Mouse (Mus musculus): ENCODE data around the gene Kctd18. TPM values are rescaled to one million over a fixed set of nuclear protein-coding genes. Genes with fewer than 3 reads are reported as not detected.
A peak's percentile ranks its signal among the peaks of the same experiment; 100 is the strongest.

Kctd18 gene
- polyA plus RNA-seq, 1 experiment from 2014 or later = 21.0 TPM

- H3K27me3 ChIP-seq (ENCODE audit: control insufficient read depth, insufficient read depth, low read length) = no peaks in the 10 kb centered on the region
- peak overlapping the region; percentile 94 for H3K9ac ChIP-seq (ENCODE audit: low read length)
- no peaks in the 10 kb centered on the region for H3K9me3 ChIP-seq (ENCODE audit: control insufficient read depth, low read length)
- H3K4me3 ChIP-seq (ENCODE audit: low read depth, low read length) = peak overlapping the region; percentile 69
- peak overlapping the region; percentile 46; the same call in 1 of the 2 replicates for H3K27ac ChIP-seq (ENCODE audit: low read depth, low read length)
- peak overlapping the region; percentile 74 for H3K4me2 ChIP-seq (ENCODE audit: low read depth)
- no peaks in the 10 kb centered on the region for H3K4me1 ChIP-seq (ENCODE audit: control insufficient read depth, insufficient read depth, low read length)
- H3K36me3 ChIP-seq (ENCODE audit: control insufficient read depth, insufficient read depth, low read length) = no peaks in the 10 kb centered on the region
- under 1% methylated on average over 64 of the region's 65 CpGs for WGBS
- DNase-seq (ENCODE audit: low spot score) = peak; percentile 97
- peak; percentile 97 for ATAC-seq (ENCODE audit: insufficient read depth, low FRiP score, low TSS enrichment)
Measured at GRCm38 (mm10) chr1:57969327-57970271, 49.2 kb downstream of the Kctd18 start.

GRCm38 (mm10) chr1:57955774-57956173 lies 63.0 kb downstream of the Kctd18 start:
- Histone ChIP-seq H3K9ac (ENCODE audit: low read length) (no peak overlapping the region), H3K27ac (ENCODE audit: low read depth, low read length) (no peak overlapping the region), H3K4me3 (ENCODE audit: low read depth, low read length) (no peak overlapping the region), H3K4me1 (ENCODE audit: control insufficient read depth, insufficient read depth, low read length) (no peaks in the 10 kb centered on the region), H3K27me3 (ENCODE audit: control insufficient read depth, insufficient read depth, low read length) (no peaks in the 10 kb centered on the region), H3K9me3 (ENCODE audit: control insufficient read depth, low read length) (no peaks in the 10 kb centered on the region), H3K36me3 (ENCODE audit: control insufficient read depth, insufficient read depth, low read length) (peaks cover 6% of the 10 kb centered on the region; the same call in 1 of the 2 replicates), H3K4me2 (ENCODE audit: low read depth) (no peak overlapping the region)
- ATAC-seq (ENCODE audit: insufficient read depth, low FRiP score, low TSS enrichment) (no peak), DNase-seq (ENCODE audit: low spot score) (no peak)
- WGBS = 92% methylated on average over 1 of the region's 1 CpGs

GRCm38 (mm10) chr1:57954376-57954765 lies 64.4 kb downstream of the Kctd18 start:
- ATAC-seq (ENCODE audit: insufficient read depth, low FRiP score, low TSS enrichment) = no peak
- no peak overlapping the region for H3K4me3 ChIP-seq (ENCODE audit: low read depth, low read length)

GRCm38 (mm10) chr1:57953586-57954375 lies 65.0 kb downstream of the Kctd18 start:
- ATAC-seq (ENCODE audit: insufficient read depth, low FRiP score, low TSS enrichment) (no peak), DNase-seq (ENCODE audit: low spot score) (no peak)
- no peak overlapping the region for H3K4me3 ChIP-seq (ENCODE audit: low read depth, low read length)
- H3K27me3 ChIP-seq (ENCODE audit: control insufficient read depth, insufficient read depth, low read length) = no peaks in the 10 kb centered on the region
- H3K27ac ChIP-seq (ENCODE audit: low read depth, low read length) = no peak overlapping the region
- H3K9me3 ChIP-seq (ENCODE audit: control insufficient read depth, low read length) = no peaks in the 10 kb centered on the region
- H3K36me3 ChIP-seq (ENCODE audit: control insufficient read depth, insufficient read depth, low read length) = peaks cover 4% of the 10 kb centered on the region; the same call in 1 of the 2 replicates
- 93% methylated on average over 16 of the region's 16 CpGs for WGBS
- H3K4me2 ChIP-seq (ENCODE audit: low read depth) = no peak overlapping the region
- H3K9ac ChIP-seq (ENCODE audit: low read length) = no peak overlapping the region
- H3K4me1 ChIP-seq (ENCODE audit: control insufficient read depth, insufficient read depth, low read length) = no peaks in the 10 kb centered on the region

More at GRCm38 (mm10) chr1:57954376-57954765, 64.4 kb downstream of the Kctd18 start:
- no peak overlapping the region for H3K9ac ChIP-seq (ENCODE audit: low read length)
- H3K27me3 ChIP-seq (ENCODE audit: control insufficient read depth, insufficient read depth, low read length) = no peaks in the 10 kb centered on the region
- H3K36me3 ChIP-seq (ENCODE audit: control insufficient read depth, insufficient read depth, low read length) = peaks cover 4% of the 10 kb centered on the region; the same call in 1 of the 2 replicates
- no peak overlapping the region for H3K4me2 ChIP-seq (ENCODE audit: low read depth)
- H3K4me1 ChIP-seq (ENCODE audit: control insufficient read depth, insufficient read depth, low read length) = no peaks in the 10 kb centered on the region
- no peak overlapping the region for H3K27ac ChIP-seq (ENCODE audit: low read depth, low read length)
- no peak for DNase-seq (ENCODE audit: low spot score)
- no peaks in the 10 kb centered on the region for H3K9me3 ChIP-seq (ENCODE audit: control insufficient read depth, low read length)
- 85% methylated on average over 5 of the region's 5 CpGs for WGBS

GRCm38 (mm10) chr1:57952509-57952908 lies 66.2 kb downstream of the Kctd18 start:
- Histone ChIP-seq H3K9me3 (ENCODE audit: control insufficient read depth, low read length) (no peaks in the 10 kb centered on the region), H3K4me1 (ENCODE audit: control insufficient read depth, insufficient read depth, low read length) (no peaks in the 10 kb centered on the region), H3K27me3 (ENCODE audit: control insufficient read depth, insufficient read depth, low read length) (no peaks in the 10 kb centered on the region), H3K36me3 (ENCODE audit: control insufficient read depth, insufficient read depth, low read length) (peaks cover 4% of the 10 kb centered on the region; the same call in 1 of the 2 replicates), H3K27ac (ENCODE audit: low read depth, low read length) (no peak overlapping the region), H3K4me3 (ENCODE audit: low read depth, low read length) (no peak overlapping the region), H3K9ac (ENCODE audit: low read length) (no peak overlapping the region), H3K4me2 (ENCODE audit: low read depth) (no peak overlapping the region)
- 96% methylated on average over 4 of the region's 4 CpGs for WGBS
- DNase-seq (ENCODE audit: low spot score) (no peak), ATAC-seq (ENCODE audit: insufficient read depth, low FRiP score, low TSS enrichment) (no peak)

- Histone ChIP-seq H3K9me3 (ENCODE audit: control insufficient read depth, low read length) (no peaks in the 10 kb centered on the region), H3K4me1 (ENCODE audit: control insufficient read depth, insufficient read depth, low read length) (no peaks in the 10 kb centered on the region), H3K36me3 (ENCODE audit: control insufficient read depth, insufficient read depth, low read length) (no peaks in the 10 kb centered on the region), H3K4me3 (ENCODE audit: low read depth, low read length) (no peak overlapping the region), H3K4me2 (ENCODE audit: low read depth) (no peak overlapping the region), H3K9ac (ENCODE audit: low read length) (no peak overlapping the region), H3K27me3 (ENCODE audit: control insufficient read depth, insufficient read depth, low read length) (no peaks in the 10 kb centered on the region), H3K27ac (ENCODE audit: low read depth, low read length) (no peak overlapping the region)
- WGBS = 76% methylated on average over 5 of the region's 5 CpGs
- no peak for ATAC-seq (ENCODE audit: insufficient read depth, low FRiP score, low TSS enrichment)
- DNase-seq (ENCODE audit: low spot score) = no peak
Measured at GRCm38 (mm10) chr1:57949716-57950115, 69.0 kb downstream of the Kctd18 start.

- Histone ChIP-seq H3K9ac (ENCODE audit: low read length) (no peak overlapping the region), H3K9me3 (ENCODE audit: control insufficient read depth, low read length) (no peaks in the 10 kb centered on the region), H3K4me3 (ENCODE audit: low read depth, low read length) (no peak overlapping the region), H3K36me3 (ENCODE audit: control insufficient read depth, insufficient read depth, low read length) (no peaks in the 10 kb centered on the region), H3K4me2 (ENCODE audit: low read depth) (no peak overlapping the region), H3K27me3 (ENCODE audit: control insufficient read depth, insufficient read depth, low read length) (no peaks in the 10 kb centered on the region), H3K27ac (ENCODE audit: low read depth, low read length) (no peak overlapping the region), H3K4me1 (ENCODE audit: control insufficient read depth, insufficient read depth, low read length) (no peaks in the 10 kb centered on the region)
- DNase-seq (ENCODE audit: low spot score) (peak; percentile 28), ATAC-seq (ENCODE audit: insufficient read depth, low FRiP score, low TSS enrichment) (no peak)
- 15% methylated on average over 1 of the region's 1 CpGs for WGBS
Measured at GRCm38 (mm10) chr1:57949195-57949594, 69.6 kb downstream of the Kctd18 start.

- H3K27me3 ChIP-seq (ENCODE audit: control insufficient read depth, insufficient read depth, low read length) = no peaks in the 10 kb centered on the region
- no peaks in the 10 kb centered on the region for H3K9me3 ChIP-seq (ENCODE audit: control insufficient read depth, low read length)
- DNase-seq (ENCODE audit: low spot score) (no peak), ATAC-seq (ENCODE audit: insufficient read depth, low FRiP score, low TSS enrichment) (no peak)
- H3K4me2 ChIP-seq (ENCODE audit: low read depth) = no peak overlapping the region
- no peak overlapping the region for H3K4me3 ChIP-seq (ENCODE audit: low read depth, low read length)
- no peak overlapping the region for H3K27ac ChIP-seq (ENCODE audit: low read depth, low read length)
- 44% methylated on average over 2 of the region's 2 CpGs for WGBS
- H3K36me3 ChIP-seq (ENCODE audit: control insufficient read depth, insufficient read depth, low read length) = no peaks in the 10 kb centered on the region
- H3K4me1 ChIP-seq (ENCODE audit: control insufficient read depth, insufficient read depth, low read length) = no peaks in the 10 kb centered on the region
- no peak overlapping the region for H3K9ac ChIP-seq (ENCODE audit: low read length)
Measured at GRCm38 (mm10) chr1:57947552-57948347, 71.0 kb downstream of the Kctd18 start.

Data from neural tube, embryonic 11.5 days (tissue).